Mouse (Mus musculus) adrenal gland, postnatal 4 days (tissue): ENCODE measurements around the gene Bbof1. TPM values are rescaled to one million over a fixed set of nuclear protein-coding genes. Genes with fewer than 3 reads are reported as not detected.

Experiments used
- DNase-seq, 2 experiments: peaks; one replicate each; pipeline ENCODE4 v3.0.0; 2021 to 2022; ENCODE audit warnings: low spot score in 2 of 2, mixed read lengths in 2 of 2
- total RNA-seq, 2 experiments: library from RNA; stranded (reverse); gene quantifications; 2 replicates each; pipeline ENCODE4 v1.2.3; 2021

Gene Bbof1
- total RNA-seq, 2 experiments from 2014 or later: 3.0 to 5.1 TPM

DNA sequence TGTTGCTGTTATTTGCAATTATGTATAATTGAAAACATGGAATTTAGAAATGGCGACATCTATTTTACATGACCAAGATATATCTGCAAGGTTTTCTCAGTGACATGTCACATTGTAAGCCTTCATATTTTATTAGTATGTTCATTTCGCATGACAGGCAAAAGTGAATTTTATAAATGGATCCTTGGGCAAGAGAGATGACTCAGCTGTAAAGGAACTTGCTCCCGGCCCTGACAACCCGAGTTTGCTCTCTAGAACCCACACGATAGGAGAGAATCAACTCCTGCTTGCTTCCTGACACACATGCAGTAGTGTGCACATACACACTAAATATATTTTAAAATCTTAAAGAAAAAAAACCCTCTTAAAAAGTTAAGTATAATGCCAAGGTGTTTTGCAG is 52.5 kb downstream of the Bbof1 start:
- DNase-seq: no peak

DNA sequence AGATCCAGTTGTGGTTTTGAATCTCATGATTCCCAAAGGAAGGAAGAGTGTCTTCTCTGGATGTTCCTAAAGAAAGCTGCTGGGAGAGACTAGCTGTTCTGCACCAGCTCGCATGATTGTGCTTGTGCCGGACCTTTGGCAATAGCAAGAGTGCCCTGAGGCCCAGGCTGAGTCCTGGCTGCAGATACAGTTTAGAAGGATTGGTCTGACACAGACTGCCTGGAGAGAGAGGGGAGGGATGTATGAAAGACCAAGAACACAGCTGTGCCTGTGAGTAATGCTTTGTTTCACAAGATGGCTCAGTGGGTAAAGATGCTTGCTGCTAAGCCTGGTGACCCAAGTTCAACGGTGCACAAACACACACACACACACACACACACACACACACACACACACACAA is 54.0 kb downstream of the Bbof1 start:
- no peak for DNase-seq

DNA sequence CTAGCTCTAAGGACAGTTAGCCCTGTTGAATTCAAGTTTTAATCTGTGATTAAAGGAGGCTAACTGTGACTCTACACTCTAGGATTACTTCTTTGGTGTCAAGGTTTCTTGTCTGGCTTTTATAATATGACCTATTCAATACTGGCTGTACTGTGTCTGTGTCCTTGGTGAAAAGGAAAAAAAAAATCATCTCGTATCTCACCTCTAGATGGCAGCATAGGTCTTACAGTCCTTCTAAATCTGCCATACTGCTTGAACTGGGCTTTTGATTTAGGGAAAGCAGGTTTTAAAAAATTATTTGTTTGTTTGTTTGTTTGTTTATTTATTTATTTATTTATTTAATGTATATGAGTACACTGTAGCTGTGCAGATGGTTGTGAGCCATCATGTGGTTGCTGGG is 59.8 kb downstream of the Bbof1 start:
- DNase-seq: no peak

DNA sequence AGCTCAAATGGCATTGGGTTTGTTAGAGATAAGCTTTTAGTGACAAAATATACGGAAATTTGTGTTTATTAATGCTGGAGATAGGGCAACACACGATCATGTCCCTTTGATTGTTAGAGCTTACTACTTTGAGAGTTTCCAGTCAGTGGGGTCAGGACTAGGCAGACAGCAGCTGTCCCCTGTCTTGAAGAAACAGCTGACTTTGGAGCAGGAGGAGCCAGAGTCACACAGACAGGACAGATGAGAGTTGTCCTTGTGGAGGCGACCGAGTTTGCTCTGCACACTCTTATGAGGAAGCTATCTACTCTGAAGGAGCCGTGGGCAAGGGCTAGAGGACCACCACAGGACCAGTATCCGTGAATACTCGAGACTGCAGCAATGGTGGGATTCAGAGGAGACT is 70.1 kb downstream of the Bbof1 start:
- DNase-seq: no peak

DNA sequence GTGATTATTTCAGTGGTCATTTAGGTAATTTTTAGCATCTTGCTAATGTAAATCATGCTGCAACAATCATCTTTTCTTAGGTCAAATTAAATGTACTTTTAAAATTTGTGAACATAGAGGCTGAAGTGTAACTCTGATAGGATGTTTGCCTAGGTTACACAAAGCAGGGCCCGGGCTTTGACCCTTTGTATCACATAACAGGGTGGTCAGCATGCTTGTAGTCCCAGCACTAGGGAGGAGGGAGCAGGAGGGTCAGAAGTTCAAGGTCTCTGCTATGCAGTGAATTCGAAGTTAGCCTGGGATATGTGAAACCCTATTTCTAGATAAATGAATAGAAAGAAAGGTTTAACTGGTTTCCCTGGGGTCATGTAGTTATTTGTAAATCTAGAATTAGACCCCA is 72.4 kb downstream of the Bbof1 start:
- DNase-seq: no peak

DNA sequence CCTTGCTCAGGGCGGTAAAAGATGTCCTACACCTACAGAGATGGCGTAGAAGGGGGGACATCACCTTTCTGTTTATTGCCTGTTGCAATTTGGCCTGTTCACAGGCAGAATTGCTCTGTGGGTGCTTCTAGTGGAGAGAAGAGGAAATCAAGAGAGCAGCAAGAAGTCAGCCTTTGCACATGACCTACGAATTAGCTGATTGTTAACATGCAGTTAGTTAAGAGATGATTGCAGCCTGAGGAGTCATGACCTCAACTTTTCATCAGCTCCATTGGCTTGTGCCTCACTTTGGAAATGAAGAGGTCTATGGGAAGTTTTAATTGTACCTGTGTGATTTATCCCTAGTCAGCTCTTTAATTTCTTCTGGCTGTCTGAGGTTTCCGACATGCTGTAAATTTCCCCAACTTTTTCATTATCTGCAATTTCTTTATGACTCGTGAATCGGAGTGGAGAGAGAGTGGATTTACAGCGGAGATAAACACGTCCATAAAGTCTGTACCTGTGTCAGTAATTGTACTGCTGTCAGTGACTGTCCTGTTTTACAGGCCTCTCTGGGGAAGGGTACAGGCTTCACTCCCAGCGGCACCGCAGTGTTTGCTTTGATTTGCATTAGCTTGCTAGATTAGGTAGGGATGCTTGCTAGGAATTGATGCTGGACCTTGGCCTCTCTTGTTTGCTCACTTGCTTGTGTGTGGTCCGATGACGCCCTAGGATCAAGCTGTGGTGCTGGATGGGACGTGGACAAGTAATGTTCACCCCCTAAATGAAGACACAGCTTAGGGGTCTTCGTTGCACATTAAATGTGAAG is 74.1 kb downstream of the Bbof1 start:
- DNase-seq: no peak

DNA sequence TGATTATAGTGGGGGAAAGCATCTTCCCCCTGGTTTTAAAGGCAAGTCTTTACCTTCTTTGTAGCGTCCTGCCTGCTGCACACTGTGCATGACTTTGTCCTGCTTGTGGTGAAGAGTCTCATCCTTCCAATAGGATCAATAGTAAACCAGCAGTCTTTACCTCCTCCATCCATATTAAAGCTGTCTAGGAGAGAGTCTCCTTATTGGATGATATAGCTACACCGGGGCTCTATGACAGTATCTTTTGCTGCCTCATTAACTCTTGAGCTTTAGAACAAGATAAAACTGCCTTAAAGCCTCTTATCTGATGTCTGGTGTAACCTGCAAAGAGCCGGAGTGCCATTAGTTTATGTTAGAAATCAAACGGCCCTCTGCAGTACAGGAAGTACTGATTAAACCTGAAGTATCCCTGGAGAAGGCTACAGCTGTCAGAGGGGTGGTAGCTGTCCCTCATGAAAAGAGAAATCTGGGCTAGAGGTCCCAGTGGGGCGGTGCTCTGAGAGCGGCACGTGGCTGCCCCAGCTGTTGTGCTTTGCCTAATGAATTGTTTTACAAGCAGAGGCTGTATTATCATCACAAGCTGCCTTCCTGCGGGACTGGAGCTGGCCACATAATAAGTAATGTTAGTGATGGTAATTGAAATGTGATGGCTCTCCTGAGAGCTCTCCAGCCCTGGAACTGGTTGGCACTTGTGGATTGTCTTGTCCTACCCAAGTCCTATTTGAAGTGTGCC is 78.6 kb downstream of the Bbof1 start:
- DNase-seq: no peak

Other genes starting within 250 kb of the Bbof1 start
- 10 to 100 TPM; 30.2 to 34.8 TPM for gene Elmsan1, start 190.2 kb upstream of the Bbof1 start, total RNA-seq
- 10 to 100 TPM; 57.3 to 66.2 TPM for gene Ptgr2, start 123.8 kb upstream of the Bbof1 start, total RNA-seq
- gene Zfp410, start 92.2 kb upstream of the Bbof1 start, total RNA-seq: 10 to 100 TPM; 64.6 to 68.9 TPM
- gene Coq6, start 47.4 kb upstream of the Bbof1 start, total RNA-seq: 10 to 100 TPM; 60.5 to 64.9 TPM
- gene Fam161b, start 47.2 kb upstream of the Bbof1 start, total RNA-seq: 1 to 10 TPM; 2.0 to 2.7 TPM
- gene Entpd5, start within 50 bp of the Bbof1 start, total RNA-seq: 10 to 100 TPM; 58.3 to 61.3 TPM
- gene Rnf113a2, start 8.1 kb downstream of the Bbof1 start, total RNA-seq: 10 to 100 TPM; 19.4 to 19.6 TPM
- 100 to 1,000 TPM in 1 of 2 experiments, 10 to 100 TPM in 1; 98.9 to 103 TPM for gene Aldh6a1, start 41.9 kb downstream of the Bbof1 start, total RNA-seq
- gene Lin52, start 42.4 kb downstream of the Bbof1 start, total RNA-seq: 10 to 100 TPM; 11.7 to 12.9 TPM
- not detected for gene Vsx2, start 160.7 kb downstream of the Bbof1 start, total RNA-seq
- 10 to 100 TPM; 11.3 to 13.8 TPM for gene Abcd4, start 208.3 kb downstream of the Bbof1 start, total RNA-seq
- gene Vrtn, start 231.9 kb downstream of the Bbof1 start, total RNA-seq: not detected